Comparison of ENCODE assay signal across 19 mouse cellular contexts in the genomic region with DNA sequence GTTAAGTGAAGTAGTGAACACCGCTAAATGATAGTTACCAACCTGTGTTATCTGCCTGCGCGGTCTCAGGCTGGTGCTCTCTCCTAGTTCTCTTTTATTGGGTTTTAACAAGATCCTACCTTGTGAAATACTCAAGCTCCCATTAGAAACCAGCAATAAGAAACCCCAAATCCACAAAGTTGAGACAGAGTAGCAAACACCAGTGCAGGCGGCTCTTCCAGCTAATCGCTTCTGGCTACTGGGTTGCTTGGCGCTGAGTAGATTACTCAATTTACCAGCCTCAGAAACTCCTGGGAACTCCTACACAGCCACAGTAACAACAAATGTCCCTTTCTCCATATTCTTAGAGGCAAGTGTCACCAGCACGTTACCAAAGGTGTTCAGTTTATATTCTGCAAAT. TPM values are rescaled to one million over a fixed set of nuclear protein-coding genes. Genes with fewer than 3 reads are reported as not detected.
A peak's percentile ranks its signal among the peaks of the same experiment; 100 is the strongest.
DNase-seq lines count a peak whose midpoint lies in the region; ATAC-seq and TF ChIP-seq lines count a peak whose summit lies in the region.
"Had no signal": no experiment of that assay in that cellular context is flagged by ENCODE, and none has a peak within 500 bp of the region (broad histone marks: within the 10 kb centered on the region; RNA-seq: fewer than 3 reads in every experiment).

No protein-coding gene starts in this region.

- 90% methylated on average over 7 of the region's 7 CpGs for WGBS in forebrain, embryonic 14.5 days
- WGBS in hindbrain, embryonic 14.5 days = 93% methylated on average over 7 of the region's 7 CpGs

- TF ChIP-seq CTCF in brain, embryonic 14.5 days (IDR thresholded peaks at IDR 0.05; ENCODE audit: borderline replicate concordance, extremely low read depth, insufficient read depth, insufficient read length) = no peak

- no peak overlapping the region for H3K4me3 ChIP-seq in forebrain, embryonic 14.5 days (ENCODE audit: low read depth, low read length)
- no peak overlapping the region for H3K4me3 ChIP-seq in hindbrain, embryonic 14.5 days (replicated peaks; ENCODE audit: low read length)
- H3K4me3 ChIP-seq: embryonic facial prominence, embryonic 13.5 days; embryonic facial prominence, embryonic 15.5 days; erythroblast, embryonic 14.5 days; forebrain, embryonic 13.5 days had no signal

- no peaks in the 10 kb centered on the region for H3K9me3 ChIP-seq in forebrain, embryonic 14.5 days (replicated peaks; ENCODE audit: control insufficient read depth, low read length)
- no peaks in the 10 kb centered on the region for H3K9me3 ChIP-seq in hindbrain, embryonic 14.5 days (ENCODE audit: control insufficient read depth, low read length)
- H3K9me3 ChIP-seq: embryonic facial prominence, embryonic 13.5 days; embryonic facial prominence, embryonic 15.5 days; forebrain, embryonic 13.5 days had no signal

- ATAC-seq in granulocyte monocyte progenitor cell, adult 5-6 weeks (replicated peaks; ENCODE audit: poor library complexity, severe bottlenecking) = peak; percentile 78
- ATAC-seq in forebrain, embryonic 14.5 days = no peak
- ATAC-seq in hindbrain, embryonic 14.5 days (ENCODE audit: low FRiP score) = no peak
- ATAC-seq: forebrain, embryonic 16.5 days had no signal

- H3K9ac ChIP-seq in forebrain, embryonic 14.5 days (ENCODE audit: low read length) = no peak overlapping the region
- H3K9ac ChIP-seq in hindbrain, embryonic 14.5 days = no peak overlapping the region
- H3K9ac ChIP-seq: embryonic facial prominence, embryonic 13.5 days; embryonic facial prominence, embryonic 15.5 days; forebrain, embryonic 13.5 days had no signal

- H3K4me1 ChIP-seq in forebrain, embryonic 14.5 days (ENCODE audit: control insufficient read depth, insufficient read depth, low read length) = peaks cover 29% of the 10 kb centered on the region
- H3K4me1 ChIP-seq in hindbrain, embryonic 14.5 days (replicated peaks; ENCODE audit: control insufficient read depth, insufficient read depth, low read length) = peaks cover 15% of the 10 kb centered on the region

- peak; percentile 16 for DNase-seq in 416B (ENCODE audit: low read depth)
- DNase-seq in brain, embryonic 14.5 days (ENCODE audit: low read depth) = peak; percentile 33
- no peak for DNase-seq in forebrain, embryonic 14.5 days (ENCODE audit: low spot score)
- DNase-seq in hindbrain, embryonic 14.5 days (ENCODE audit: low spot score) = no peak
- no peak for DNase-seq in frontal cortex, postnatal 14 days (ENCODE audit: low spot score in 2 of 2)
- DNase-seq: adrenal gland, adult 8-10 months; adrenal gland, postnatal 14 days; adrenal gland, postnatal 36 days; cerebellum, adult 11 months; cerebellum, adult 8-10 months; cerebellum, adult 9-11 months; cerebellum, postnatal 36 days; embryo, embryonic 11 days had no signal

- no peak overlapping the region for H3K4me2 ChIP-seq in forebrain, embryonic 14.5 days (ENCODE audit: low read length)
- no peak overlapping the region for H3K4me2 ChIP-seq in hindbrain, embryonic 14.5 days (replicated peaks)
- H3K4me2 ChIP-seq: embryonic facial prominence, embryonic 13.5 days; embryonic facial prominence, embryonic 15.5 days; forebrain, embryonic 13.5 days had no signal

- no peak overlapping the region for H3K27ac ChIP-seq in forebrain, embryonic 14.5 days (ENCODE audit: low read depth, low read length)
- H3K27ac ChIP-seq in hindbrain, embryonic 14.5 days = no peak overlapping the region
- H3K27ac ChIP-seq: embryonic facial prominence, embryonic 13.5 days; embryonic facial prominence, embryonic 15.5 days had no signal

- TF ChIP-seq POLR2A in brain, embryonic 14.5 days (IDR thresholded peaks at IDR 0.05; ENCODE audit: borderline replicate concordance, extremely low read depth, insufficient read depth, insufficient read length, poor library complexity, severe bottlenecking) = no peak

- no peaks in the 10 kb centered on the region for H3K27me3 ChIP-seq in forebrain, embryonic 14.5 days (replicated peaks; ENCODE audit: control insufficient read depth, insufficient read depth, low read length)
- no peaks in the 10 kb centered on the region for H3K27me3 ChIP-seq in hindbrain, embryonic 14.5 days (ENCODE audit: control insufficient read depth, insufficient read depth, low read length)
- H3K27me3 ChIP-seq: embryonic facial prominence, embryonic 13.5 days; embryonic facial prominence, embryonic 15.5 days; forebrain, embryonic 13.5 days had no signal

- H3K36me3 ChIP-seq in forebrain, embryonic 14.5 days (ENCODE audit: control insufficient read depth, insufficient read depth, low read length) = no peaks in the 10 kb centered on the region
- no peaks in the 10 kb centered on the region for H3K36me3 ChIP-seq in hindbrain, embryonic 14.5 days (replicated peaks; ENCODE audit: control insufficient read depth, insufficient read depth)
- H3K36me3 ChIP-seq: embryonic facial prominence, embryonic 13.5 days; embryonic facial prominence, embryonic 15.5 days had no signal

RNA-seq across cellular contexts. Expression of a gene that starts 58.2 kb away (rescaled TPM):
- 59.4 and 62.6 TPM in 2 replicates for polyA plus RNA-seq in brain, embryonic 14.5 days (2012; rRNA removed)
- 53.7 and 64.4 TPM in 2 replicates for total RNA-seq in granulocyte monocyte progenitor cell, adult 5-6 weeks (2014; fragmentation: Nextera tagmentation)
- 39.0 and 42.6 TPM in 2 replicates for total RNA-seq in granulocyte monocyte progenitor cell, adult 5-6 weeks (2017)
- 49.4 and 51.2 TPM in 2 replicates for polyA plus RNA-seq in forebrain, embryonic 14.5 days (2014; fragmentation: Nextera tagmentation; extraction: Ambion mirVana)
- polyA plus RNA-seq in hindbrain, embryonic 14.5 days (2014; fragmentation: Nextera tagmentation; extraction: Ambion mirVana) = 38.8 and 41.7 TPM in 2 replicates

Comparison
In these comparisons a context has a peak if more than half of its experiments do, and no peak if none do; other contexts are left out.
1. DNase-seq: peak in 416B (single experiment) and brain, embryonic 14.5 days (single experiment); none in forebrain, embryonic 14.5 days (single experiment), hindbrain, embryonic 14.5 days (single experiment) and frontal cortex, postnatal 14 days (0 of 2).